Mouse (Mus musculus): ENCODE measurements around the gene Wiz. TPM values are rescaled to one million over a fixed set of nuclear protein-coding genes. Genes with fewer than 3 reads are reported as not detected.

Wiz gene
- polyA plus RNA-seq, 1 experiment = 21.0 TPM

DNA sequence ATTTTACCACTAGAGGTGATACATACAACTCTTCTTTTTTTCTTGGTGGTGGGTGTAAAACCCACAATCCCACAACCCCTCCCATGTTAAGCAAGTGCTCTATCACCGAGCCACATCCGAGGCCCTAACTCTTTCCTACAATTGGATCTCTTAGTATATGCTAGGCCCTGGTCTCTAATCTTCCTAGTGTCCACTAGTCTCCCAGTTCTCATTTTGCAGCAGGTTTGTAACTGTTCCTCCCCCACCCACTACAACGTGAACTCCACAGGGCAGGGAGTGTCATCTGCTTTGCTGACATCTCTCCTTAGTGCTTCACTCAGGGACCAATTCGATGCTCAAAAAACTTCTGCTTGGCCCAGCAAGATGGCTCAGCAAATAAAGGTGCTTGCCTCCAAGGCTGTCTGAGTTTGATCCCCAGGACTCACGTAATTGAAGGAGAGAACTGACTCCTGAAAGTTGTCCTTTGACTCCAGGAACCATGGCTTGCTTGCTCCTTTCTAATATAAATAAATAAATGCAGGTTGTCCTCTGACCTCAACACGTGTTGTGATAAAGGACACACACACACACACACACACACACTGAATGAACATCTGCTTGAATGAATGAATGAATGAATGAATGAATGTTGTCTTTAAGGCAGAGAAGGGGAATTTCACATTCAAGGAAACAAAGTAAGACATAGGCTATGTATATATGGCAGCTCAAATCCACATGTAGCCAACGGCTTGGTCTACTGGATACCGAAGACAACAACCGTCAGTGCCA lies 13.0 kb upstream of the Wiz start:
- Histone ChIP-seq H3K79me2 (ENCODE audit: control insufficient read depth, insufficient read depth) (no peaks in the 10 kb centered on the region), H3K4me3 (no peak overlapping the region), H3K27me3 (ENCODE audit: control insufficient read depth, insufficient read depth, insufficient read length) (peaks cover 19% of the 10 kb centered on the region), H3ac (ENCODE audit: control insufficient read depth, insufficient read length) (no peak overlapping the region), H3K36me3 (ENCODE audit: control insufficient read depth, insufficient read depth) (no peaks in the 10 kb centered on the region), H3K4me2 (ENCODE audit: low read depth) (no peak overlapping the region)
- TF ChIP-seq MAX (IDR thresholded peaks at IDR 0.05; ENCODE audit: low read depth) = no peak
- TF ChIP-seq TCF12 (IDR thresholded peaks at IDR 0.05; ENCODE audit: insufficient read depth, poor library complexity, severe bottlenecking) = no peak
- TF ChIP-seq TCF3 (IDR thresholded peaks at IDR 0.05; ENCODE audit: insufficient read length, low read depth) = no peak
- no peak for TF ChIP-seq POLR2A (IDR thresholded peaks at IDR 0.05; ENCODE audit: insufficient read length, low read depth)
- TF ChIP-seq MYOG (IDR thresholded peaks at IDR 0.05; ENCODE audit: control insufficient read depth in 1 of 3, insufficient read depth in 1 of 3, insufficient read length in 2 of 3, low read depth in 2 of 3) = no peak
- no peak for TF ChIP-seq MYOD1 (IDR thresholded peaks at IDR 0.05; ENCODE audit: control insufficient read depth in 1 of 3, insufficient read length in 2 of 3, low read depth in 2 of 3)
- no peak for TF ChIP-seq POLR2AphosphoS2 (IDR thresholded peaks at IDR 0.05; ENCODE audit: insufficient read length, low read depth)

DNA sequence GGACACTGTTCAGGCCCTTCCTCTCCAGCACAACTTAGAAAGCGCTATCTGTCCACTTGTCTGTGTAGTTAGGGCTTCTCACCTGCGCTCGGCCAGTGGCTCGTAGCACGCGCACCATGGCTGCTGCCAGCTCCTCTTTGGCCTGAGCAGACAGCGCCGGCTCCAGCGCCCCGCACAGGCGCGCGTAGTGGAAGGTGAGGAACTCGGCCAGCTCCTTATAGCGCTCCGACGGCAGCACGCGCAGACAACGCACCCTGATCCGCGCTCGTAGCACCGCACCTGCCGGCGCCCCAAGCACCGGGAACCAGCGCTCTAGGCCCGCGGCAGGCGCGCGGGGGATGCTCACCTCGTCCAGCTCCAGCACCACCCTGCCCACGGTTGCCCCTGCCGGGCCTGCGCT lies 7.0 kb upstream of the Wiz start:
- TF ChIP-seq MYOD1 (IDR thresholded peaks at IDR 0.05; ENCODE audit: control insufficient read depth in 1 of 3, insufficient read length in 2 of 3, low read depth in 2 of 3) (no peak), MYOG (IDR thresholded peaks at IDR 0.05; ENCODE audit: control insufficient read depth in 1 of 3, insufficient read depth in 1 of 3, insufficient read length in 2 of 3, low read depth in 2 of 3) (peak in 1 of 3 experiments; percentile 5)
- H3K79me2 ChIP-seq (ENCODE audit: control insufficient read depth, insufficient read depth) = no peaks in the 10 kb centered on the region
- no peaks in the 10 kb centered on the region for H3K36me3 ChIP-seq (ENCODE audit: control insufficient read depth, insufficient read depth)
- H3K4me2 ChIP-seq (ENCODE audit: low read depth) = no peak overlapping the region
- no peak overlapping the region for H3K4me3 ChIP-seq
- H3ac ChIP-seq (ENCODE audit: control insufficient read depth, insufficient read length) = no peak overlapping the region
- peaks cover 72% of the 10 kb centered on the region for H3K27me3 ChIP-seq (ENCODE audit: control insufficient read depth, insufficient read depth, insufficient read length)

DNA sequence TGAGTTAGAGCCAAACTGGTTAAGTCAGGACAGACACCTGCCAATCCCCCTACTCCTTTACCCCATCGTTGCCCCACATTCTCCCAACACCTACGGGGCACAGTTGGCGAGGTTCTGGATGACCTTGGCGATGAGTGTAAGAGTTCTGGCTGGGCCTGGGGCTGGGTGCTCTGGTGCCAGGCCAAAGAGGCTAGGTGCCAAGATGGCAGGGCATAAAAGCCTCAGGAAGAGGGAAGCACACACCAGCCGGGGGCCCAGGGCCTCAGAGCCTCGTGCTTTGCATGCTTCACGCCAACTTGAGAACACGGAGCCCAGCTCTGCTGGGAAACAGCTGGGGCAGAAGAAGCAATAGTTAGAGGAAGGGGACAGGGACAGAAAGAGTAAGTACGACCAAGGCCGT lies 4.7 kb upstream of the Wiz start:
- TF ChIP-seq USF1 (IDR thresholded peaks at IDR 0.05; ENCODE audit: low read depth) = no peak
- TF ChIP-seq MAX (IDR thresholded peaks at IDR 0.05; ENCODE audit: low read depth) = no peak
- no peak for TF ChIP-seq TCF12 (IDR thresholded peaks at IDR 0.05; ENCODE audit: insufficient read depth, poor library complexity, severe bottlenecking)
- no peak for TF ChIP-seq MYOG (IDR thresholded peaks at IDR 0.05; ENCODE audit: control insufficient read depth in 1 of 3, insufficient read depth in 1 of 3, insufficient read length in 2 of 3, low read depth in 2 of 3)
- no peak for TF ChIP-seq POLR2AphosphoS2 (IDR thresholded peaks at IDR 0.05; ENCODE audit: insufficient read length, low read depth)
- TF ChIP-seq REST (IDR thresholded peaks at IDR 0.05; ENCODE audit: insufficient read depth, insufficient read length) = no peak
- TF ChIP-seq E2F4 (IDR thresholded peaks at IDR 0.05; ENCODE audit: insufficient read depth) = no peak
- TF ChIP-seq CEBPB (IDR thresholded peaks at IDR 0.05; ENCODE audit: insufficient read depth, poor library complexity, severe bottlenecking) = no peak
- TF ChIP-seq SRF (IDR thresholded peaks at IDR 0.05; ENCODE audit: control insufficient read depth, insufficient read length, low read depth) = no peak
- no peak for TF ChIP-seq MYOD1 (IDR thresholded peaks at IDR 0.05; ENCODE audit: control insufficient read depth in 1 of 3, insufficient read length in 2 of 3, low read depth in 2 of 3)
- no peak for TF ChIP-seq POLR2A (IDR thresholded peaks at IDR 0.05; ENCODE audit: insufficient read length, low read depth)
- TF ChIP-seq TCF3 (IDR thresholded peaks at IDR 0.05; ENCODE audit: insufficient read length, low read depth) = no peak
- Histone ChIP-seq H3K4me3 (no peak overlapping the region), H3ac (ENCODE audit: control insufficient read depth, insufficient read length) (no peak overlapping the region), H3K4me2 (ENCODE audit: low read depth) (no peak overlapping the region), H3K79me2 (ENCODE audit: control insufficient read depth, insufficient read depth) (no peaks in the 10 kb centered on the region), H3K27me3 (ENCODE audit: control insufficient read depth, insufficient read depth, insufficient read length) (peaks cover 71% of the 10 kb centered on the region), H3K36me3 (ENCODE audit: control insufficient read depth, insufficient read depth) (no peaks in the 10 kb centered on the region)

DNA sequence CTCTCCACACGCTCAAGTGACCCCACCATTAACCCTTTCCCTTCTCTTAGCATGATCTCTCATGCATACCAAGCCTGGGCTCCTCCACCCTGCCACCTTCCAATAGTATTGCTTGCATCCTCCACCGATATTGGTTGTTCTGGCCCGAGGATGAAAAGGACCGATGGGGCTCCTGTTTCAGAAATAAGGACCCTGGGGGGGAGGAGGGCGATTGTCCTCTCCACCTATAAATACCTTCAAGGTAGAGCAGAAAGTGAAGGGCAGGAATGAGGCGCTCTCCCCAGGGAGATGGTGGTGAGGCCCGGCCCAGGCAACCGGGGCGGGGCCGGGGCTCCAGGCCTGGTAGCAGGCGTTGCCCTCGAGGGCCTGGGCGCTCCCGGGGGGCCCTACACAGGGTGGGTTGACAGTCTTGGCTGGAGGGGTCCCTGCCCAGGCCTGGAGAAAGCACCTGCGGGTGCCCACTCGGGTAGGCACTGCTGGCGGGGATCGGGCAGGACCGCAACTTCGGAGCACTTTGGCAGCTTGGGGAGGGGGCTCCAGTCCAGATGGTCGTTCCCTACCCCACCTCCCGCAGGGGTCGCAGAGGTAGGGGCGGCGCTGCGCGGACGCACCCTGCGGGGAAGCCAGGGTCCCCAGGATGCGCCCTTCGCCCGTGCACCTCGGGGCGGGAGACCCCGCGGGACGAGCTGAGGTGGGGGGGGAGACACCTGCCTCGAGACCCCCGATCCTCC lies 704 bp downstream of the Wiz start:
- H3K79me2 ChIP-seq (ENCODE audit: control insufficient read depth, insufficient read depth) = no peaks in the 10 kb centered on the region
- peak overlapping the region; percentile 31 for H3K4me3 ChIP-seq
- peak overlapping the region; percentile 58 for H3ac ChIP-seq (ENCODE audit: control insufficient read depth, insufficient read length)
- TF ChIP-seq TCF3 (IDR thresholded peaks at IDR 0.05; ENCODE audit: insufficient read length, low read depth) (no peak), MYOG (IDR thresholded peaks at IDR 0.05; ENCODE audit: control insufficient read depth in 1 of 3, insufficient read depth in 1 of 3, insufficient read length in 2 of 3, low read depth in 2 of 3) (peak in 1 of 3 experiments; percentile 11)
- peaks cover 21% of the 10 kb centered on the region for H3K27me3 ChIP-seq (ENCODE audit: control insufficient read depth, insufficient read depth, insufficient read length)
- no peaks in the 10 kb centered on the region for H3K36me3 ChIP-seq (ENCODE audit: control insufficient read depth, insufficient read depth)
- H3K4me2 ChIP-seq (ENCODE audit: low read depth) = peak overlapping the region; percentile 78

DNA sequence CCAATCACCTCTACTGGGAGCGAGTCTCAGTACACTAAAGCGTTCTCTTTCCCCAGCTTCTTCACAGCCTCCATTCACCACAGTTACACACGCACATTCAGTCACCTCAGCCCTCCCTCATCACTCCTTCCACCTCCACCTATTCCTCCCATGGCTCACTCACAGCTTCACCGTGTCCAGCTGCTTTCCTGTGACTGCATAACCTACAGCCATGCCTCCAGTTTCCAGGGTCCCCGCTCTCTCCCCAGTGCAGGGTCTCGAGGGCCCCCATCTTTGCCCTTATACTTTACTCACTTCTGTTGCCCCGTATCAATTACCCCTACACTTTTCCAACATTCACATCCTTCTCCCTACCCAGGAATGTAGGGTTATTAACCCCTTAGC lies 1.3 kb downstream of the Wiz start:
- peak overlapping the region; percentile 78 for H3K4me2 ChIP-seq (ENCODE audit: low read depth)
- H3K79me2 ChIP-seq (ENCODE audit: control insufficient read depth, insufficient read depth) = no peaks in the 10 kb centered on the region
- peaks cover 17% of the 10 kb centered on the region for H3K27me3 ChIP-seq (ENCODE audit: control insufficient read depth, insufficient read depth, insufficient read length)
- H3K4me3 ChIP-seq = peak overlapping the region; percentile 31
- H3ac ChIP-seq (ENCODE audit: control insufficient read depth, insufficient read length) = no peak overlapping the region
- no peak for TF ChIP-seq MAX (IDR thresholded peaks at IDR 0.05; ENCODE audit: low read depth)
- TF ChIP-seq USF1 (IDR thresholded peaks at IDR 0.05; ENCODE audit: low read depth) = no peak
- TF ChIP-seq SRF (IDR thresholded peaks at IDR 0.05; ENCODE audit: control insufficient read depth, insufficient read length, low read depth) = no peak
- TF ChIP-seq MYOD1 (IDR thresholded peaks at IDR 0.05; ENCODE audit: control insufficient read depth in 1 of 3, insufficient read length in 2 of 3, low read depth in 2 of 3) = no peak
- TF ChIP-seq POLR2A (IDR thresholded peaks at IDR 0.05; ENCODE audit: insufficient read length, low read depth) = no peak
- no peak for TF ChIP-seq TCF12 (IDR thresholded peaks at IDR 0.05; ENCODE audit: insufficient read depth, poor library complexity, severe bottlenecking)
- TF ChIP-seq REST (IDR thresholded peaks at IDR 0.05; ENCODE audit: insufficient read depth, insufficient read length) = no peak
- TF ChIP-seq TCF3 (IDR thresholded peaks at IDR 0.05; ENCODE audit: insufficient read length, low read depth) = no peak
- TF ChIP-seq POLR2AphosphoS2 (IDR thresholded peaks at IDR 0.05; ENCODE audit: insufficient read length, low read depth) = no peak
- no peak for TF ChIP-seq CEBPB (IDR thresholded peaks at IDR 0.05; ENCODE audit: insufficient read depth, poor library complexity, severe bottlenecking)
- no peak for TF ChIP-seq E2F4 (IDR thresholded peaks at IDR 0.05; ENCODE audit: insufficient read depth)
- TF ChIP-seq MYOG (IDR thresholded peaks at IDR 0.05; ENCODE audit: control insufficient read depth in 1 of 3, insufficient read depth in 1 of 3, insufficient read length in 2 of 3, low read depth in 2 of 3) = no peak
- H3K36me3 ChIP-seq (ENCODE audit: control insufficient read depth, insufficient read depth) = no peaks in the 10 kb centered on the region

Measured in myocyte (in vitro differentiated cells).